Mouse (Mus musculus) CH12.LX (cell line): ENCODE results near the gene Gm35549. TPM values are rescaled to one million over a fixed set of nuclear protein-coding genes. Genes with fewer than 3 reads are reported as not detected.
A peak's percentile ranks its signal among the peaks of the same experiment; 100 is the strongest.

Experiments
- DNase-seq: peaks from one replicate; pipeline ENCODE4 v3.0.0-alpha.2; 2013; ENCODE audit errors: extremely low read depth
- H3K27ac ChIP-seq: 2 replicates; pipeline ENCODE4 v1.5.1; 2012; ENCODE audit warnings: low read depth, mild to moderate bottlenecking, control low read depth, moderate library complexity; ENCODE audit not compliant: insufficient read depth
- H3K27me3 ChIP-seq: replicated peaks from 2 replicates; pipeline ENCODE3; 2012; ENCODE audit warnings: inconsistent platforms
- H3K36me3 ChIP-seq, 2 experiments: replicated peaks in 1 of 2; 2 replicates each; pipeline versions ENCODE3 to v1.6.1; 2012; ENCODE audit warnings: inconsistent platforms in 1 of 2, low read length in 1 of 2, mild to moderate bottlenecking in 1 of 2, mixed read lengths in 1 of 2, moderate library complexity in 1 of 2; ENCODE audit not compliant: control insufficient read depth in 1 of 2, insufficient read depth in 1 of 2
- H3K4me1 ChIP-seq, 2 experiments: 2 replicates each; pipeline ENCODE4 v1.6.1; 2012; ENCODE audit warnings: inconsistent platforms in 1 of 2, moderate library complexity in 1 of 2; ENCODE audit not compliant: insufficient read depth in 2 of 2, control insufficient read depth in 1 of 2
- H3K4me2 ChIP-seq: 2 replicates; pipeline ENCODE4 v1.6.1; 2012; ENCODE audit warnings: low read depth, mild to moderate bottlenecking, control low read depth; ENCODE audit not compliant: poor library complexity, insufficient read depth, severe bottlenecking
- H3K4me3 ChIP-seq, 3 experiments: fragments of 150-350 bp in 1 of 3; sonication (generic) in 1 of 3; replicated peaks in 1 of 3; 2 replicates each; pipeline versions ENCODE3 to v1.5.1; 2011 to 2012; ENCODE audit warnings: low read depth in 2 of 3, low read length in 2 of 3, mild to moderate bottlenecking in 2 of 3, moderate library complexity in 2 of 3, control low read depth in 1 of 3, improper control_type of control experiment in 1 of 3, inconsistent platforms in 1 of 3, mixed read lengths in 1 of 3; ENCODE audit not compliant: poor library complexity in 1 of 3
- H3K79me2 ChIP-seq: replicated peaks from 2 replicates; pipeline ENCODE4 v1.6.1; 2012; ENCODE audit warnings: mild to moderate bottlenecking, moderate library complexity; ENCODE audit not compliant: control insufficient read depth, poor library complexity, insufficient read depth, severe bottlenecking; ENCODE audit errors: extremely low read depth
- H3K9ac ChIP-seq: 2 replicates; pipeline ENCODE4 v1.6.1; 2012; ENCODE audit warnings: low read depth, mild to moderate bottlenecking, control low read depth, moderate library complexity; ENCODE audit not compliant: insufficient read depth
- H3K9me3 ChIP-seq: replicated peaks from 2 replicates; pipeline ENCODE3; 2012; ENCODE audit warnings: low read length, inconsistent platforms, mixed read lengths
- CHD1 ChIP-seq: IDR thresholded peaks from 2 replicates; pipeline ENCODE4 v1.6.1; 2012; ENCODE audit warnings: low read depth, low read length, improper control_type of control experiment, inconsistent platforms
- CHD2 ChIP-seq: IDR thresholded peaks from 2 replicates; pipeline ENCODE4 v1.6.1; 2011; ENCODE audit warnings: low read length, improper control_type of control experiment
- CTCF ChIP-seq, 2 experiments: IDR thresholded peaks in 1 of 2; conservative IDR thresholded peaks in 1 of 2; 2 replicates each; pipeline ENCODE4 v1.5.1; 2011 to 2012; ENCODE audit warnings: low read depth in 2 of 2, low read length in 2 of 2, improper control_type of control experiment in 1 of 2, inconsistent platforms in 1 of 2, mild to moderate bottlenecking in 1 of 2, moderate library complexity in 1 of 2
- E2F4 ChIP-seq: IDR thresholded peaks from 2 replicates; pipeline ENCODE4 v1.6.1; 2011; ENCODE audit warnings: low read depth, low read length, improper control_type of control experiment; ENCODE audit not compliant: insufficient replicate concordance
- ELF1 ChIP-seq: IDR thresholded peaks from 2 replicates; pipeline ENCODE4 v1.6.1; 2014; ENCODE audit warnings: low read depth, mild to moderate bottlenecking, inconsistent platforms, low read length, improper control_type of control experiment
- EP300 ChIP-seq: IDR thresholded peaks from 2 replicates; pipeline ENCODE4 v1.6.1; 2011; ENCODE audit warnings: low read length, improper control_type of control experiment
- ETS1 ChIP-seq: conservative IDR thresholded peaks from 2 replicates; pipeline ENCODE4 v1.6.1; 2012; ENCODE audit warnings: low read depth, mild to moderate bottlenecking, inconsistent platforms, low read length, improper control_type of control experiment, moderate library complexity
- GABPA ChIP-seq: IDR thresholded peaks from 2 replicates; pipeline ENCODE4 v1.6.1; 2012; ENCODE audit warnings: low read depth, low read length, improper control_type of control experiment, inconsistent platforms; ENCODE audit not compliant: insufficient replicate concordance
- IRF4 ChIP-seq: IDR thresholded peaks from 2 replicates; pipeline ENCODE4 v1.6.1; 2014; ENCODE audit warnings: low read depth, mild to moderate bottlenecking, inconsistent platforms, low read length, improper control_type of control experiment
- JUN ChIP-seq: IDR thresholded peaks from 2 replicates; pipeline ENCODE4 v1.6.1; 2011; ENCODE audit warnings: low read depth, mild to moderate bottlenecking, low read length, improper control_type of control experiment, moderate library complexity; ENCODE audit not compliant: insufficient read depth
- JUND ChIP-seq: conservative IDR thresholded peaks from 2 replicates; pipeline ENCODE4 v1.6.1; 2011; ENCODE audit warnings: low read depth, low read length, improper control_type of control experiment
- KAT2A ChIP-seq: IDR thresholded peaks from 2 replicates; pipeline ENCODE4 v1.6.1; 2012; ENCODE audit warnings: low read length, improper control_type of control experiment, inconsistent platforms; ENCODE audit not compliant: insufficient replicate concordance
- MAFK ChIP-seq: IDR thresholded peaks from 2 replicates; pipeline ENCODE4 v1.6.1; 2011; ENCODE audit warnings: low read length, improper control_type of control experiment; ENCODE audit not compliant: insufficient replicate concordance
- MAX ChIP-seq: IDR thresholded peaks from 2 replicates; pipeline ENCODE4 v1.6.1; 2011; ENCODE audit warnings: low read length, improper control_type of control experiment
- MAZ ChIP-seq: IDR thresholded peaks from 2 replicates; pipeline ENCODE4 v1.6.1; 2012; ENCODE audit warnings: low read depth, mild to moderate bottlenecking, inconsistent platforms, low read length, improper control_type of control experiment, moderate library complexity
- MEF2A ChIP-seq: IDR thresholded peaks from 2 replicates; pipeline ENCODE4 v1.6.1; 2014; ENCODE audit warnings: low read depth, mild to moderate bottlenecking, inconsistent platforms, low read length, improper control_type of control experiment, borderline replicate concordance
- MXI1 ChIP-seq: IDR thresholded peaks from 2 replicates; pipeline ENCODE4 v1.6.1; 2011; ENCODE audit warnings: mild to moderate bottlenecking, low read depth, low read length, improper control_type of control experiment
- MYC ChIP-seq: IDR thresholded peaks from 2 replicates; pipeline ENCODE4 v1.6.1; 2011; ENCODE audit warnings: low read depth, mild to moderate bottlenecking, improper control_type of control experiment, low read length
- NRF1 ChIP-seq: IDR thresholded peaks from 2 replicates; pipeline ENCODE4 v1.6.1; 2014; ENCODE audit warnings: low read depth, mild to moderate bottlenecking, inconsistent platforms, low read length, improper control_type of control experiment, moderate library complexity
- POLR2A ChIP-seq: IDR thresholded peaks from 2 replicates; pipeline ENCODE4 v1.6.1; 2011; ENCODE audit warnings: low read depth, mild to moderate bottlenecking, improper control_type of control experiment, low read length
- POLR2AphosphoS2 ChIP-seq: IDR thresholded peaks from 2 replicates; pipeline ENCODE4 v1.6.1; 2011; ENCODE audit warnings: low read depth, low read length, improper control_type of control experiment
- RAD21 ChIP-seq: IDR thresholded peaks from 2 replicates; pipeline ENCODE4 v1.6.1; 2011; ENCODE audit warnings: low read depth, mild to moderate bottlenecking, low read length, improper control_type of control experiment, moderate library complexity
- RCOR1 ChIP-seq: conservative IDR thresholded peaks from 2 replicates; pipeline ENCODE4 v1.6.1; 2012; ENCODE audit warnings: low read depth, mild to moderate bottlenecking, inconsistent platforms, low read length, improper control_type of control experiment
- SMC3 ChIP-seq: IDR thresholded peaks from 2 replicates; pipeline ENCODE4 v1.6.1; 2011; ENCODE audit warnings: low read depth, low read length, improper control_type of control experiment
- TBP ChIP-seq: conservative IDR thresholded peaks from 2 replicates; pipeline ENCODE4 v1.6.1; 2011; ENCODE audit warnings: low read depth, low read length, improper control_type of control experiment
- USF1 ChIP-seq: IDR thresholded peaks from 2 replicates; pipeline ENCODE4 v1.6.1; 2014; ENCODE audit warnings: low read depth, mild to moderate bottlenecking, inconsistent platforms, low read length, improper control_type of control experiment
- USF2 ChIP-seq: conservative IDR thresholded peaks from 2 replicates; pipeline ENCODE4 v1.6.1; 2011; ENCODE audit warnings: low read depth, low read length, improper control_type of control experiment
- ZC3H11A ChIP-seq: IDR thresholded peaks from 2 replicates; pipeline ENCODE4 v1.6.1; 2012; ENCODE audit warnings: low read depth, mild to moderate bottlenecking, inconsistent platforms, low read length, improper control_type of control experiment
- ZKSCAN1 ChIP-seq: IDR thresholded peaks from 2 replicates; pipeline ENCODE4 v1.6.1; 2012; ENCODE audit warnings: low read depth, inconsistent platforms, low read length, improper control_type of control experiment, borderline replicate concordance
- ZMIZ1 ChIP-seq: IDR thresholded peaks from 2 replicates; pipeline ENCODE4 v1.6.1; 2012; ENCODE audit warnings: low read depth, mild to moderate bottlenecking, inconsistent platforms, low read length, improper control_type of control experiment
- ZNF384 ChIP-seq: IDR thresholded peaks from 2 replicates; pipeline ENCODE4 v1.6.1; 2012; ENCODE audit warnings: low read depth, low read length, improper control_type of control experiment, inconsistent platforms
- dilution Hi-C: fragments of 300-500 bp; cut with MboI; formaldehyde crosslinking; loops from 2 replicates; pipeline ENCODE4 v1.14.3; 2020; ENCODE audit warnings: low sequenced_read_pairs; ENCODE audit not compliant: extremely low pct_unique_long_range_greater_than_20kb, extremely low pct_ligation_motif_present
- in situ Hi-C: fragments of 300-500 bp; cut with MboI; formaldehyde crosslinking; loops from 3 replicates; pipeline ENCODE4 v1.14.3; 2019; ENCODE audit warnings: low sequenced_read_pairs, low pct_ligation_motif_present, low pct_unique_long_range_greater_than_20kb, mixed read lengths
- polyA plus RNA-seq: library from polyadenylated mRNA; unstranded; fragments of >175 nt; gene quantifications from 2 replicates; pipeline ENCODE4 v1.2.1, GENCODE M21; 2012; ENCODE audit warnings: low read depth; ENCODE audit not compliant: insufficient read length
- total RNA-seq, 2 experiments: library from RNA; depleted of rRNA; stranded (reverse); fragments of 300-350 nt in 1 of 2; fragments of >200 nt in 1 of 2; gene quantifications; 2 replicates each; pipeline ENCODE4 v1.2.3; 2012 to 2014

Gene Gm35549
- total and polyA plus RNA-seq, 3 experiments, result not detected

- H3K79me2 ChIP-seq, result peaks cover 37% of the 10 kb centered on the region
- TF ChIP-seq POLR2A, result no peak
- no peak for TF ChIP-seq ELF1
- TF ChIP-seq MAZ, result no peak
- no peak for TF ChIP-seq TBP
- no peak for TF ChIP-seq ZNF384
- no peak for TF ChIP-seq MYC
- TF ChIP-seq MAX, result no peak
- no peak for TF ChIP-seq GABPA
- no peak for TF ChIP-seq NRF1
- TF ChIP-seq CHD1, result no peak
- TF ChIP-seq ZC3H11A, result no peak
- TF ChIP-seq CTCF (conservative IDR thresholded peaks at IDR 0.05 in 1 of 2, IDR thresholded peaks at IDR 0.05 in 1 of 2; ENCODE audit: low read depth in 2 of 2, low read length in 2 of 2), result no peak
- no peak for TF ChIP-seq ZMIZ1
- TF ChIP-seq ZKSCAN1, result no peak
- TF ChIP-seq USF1, result no peak
- no peak for TF ChIP-seq MAFK
- TF ChIP-seq, all 38 proteins: peak for 0
- H3K4me1 ChIP-seq, result peaks cover 0 to 18% of the 10 kb centered on the region in 2 experiments; a peak in 1 of 4 replicates
- H3K4me2 ChIP-seq, result peak overlapping the region; percentile 29; the same call in 1 of the 2 replicates
- no peaks in the 10 kb centered on the region for H3K27me3 ChIP-seq
- in situ Hi-C loops, result no loop called here
- peaks cover 23 to 26% of the 10 kb centered on the region in 2 experiments for H3K36me3 ChIP-seq
- peak overlapping the region; percentile 76 to 88 (median 77) for H3K4me3 ChIP-seq
- peaks cover 28% of the 10 kb centered on the region for H3K9me3 ChIP-seq
- H3K27ac ChIP-seq, result no peak overlapping the region
- dilution Hi-C loops, result no loop called here
- no peak for DNase-seq
- H3K9ac ChIP-seq, result peak overlapping the region; percentile 81; the same call in 1 of the 2 replicates
Observed at GRCm38 (mm10) chr9:122866192-122866591, 22.4 kb upstream of the Gm35549 start.

- H3K79me2 ChIP-seq, result peaks cover 39% of the 10 kb centered on the region
- dilution Hi-C loops, result no loop called here
- TF ChIP-seq ZKSCAN1, result no peak
- no peak for TF ChIP-seq EP300
- TF ChIP-seq E2F4, result no peak
- peak; percentile 71; the same call in 1 of the 2 replicates for TF ChIP-seq KAT2A
- no peak for TF ChIP-seq CHD2
- no peak; the same call in 1 of the 2 replicates for TF ChIP-seq MAX
- no peak for TF ChIP-seq JUND
- TF ChIP-seq RCOR1, result no peak
- no peak for TF ChIP-seq JUN
- no peak for TF ChIP-seq SMC3
- no peak for TF ChIP-seq USF2
- peak; percentile 61; the same call in 1 of the 2 replicates for TF ChIP-seq MEF2A
- no peak for TF ChIP-seq CHD1
- TF ChIP-seq NRF1, result peak; percentile 56
- no peak for TF ChIP-seq RAD21
- TF ChIP-seq CTCF (conservative IDR thresholded peaks at IDR 0.05 in 1 of 2, IDR thresholded peaks at IDR 0.05 in 1 of 2; ENCODE audit: low read depth in 2 of 2, low read length in 2 of 2), result no peak
- peak; percentile 88 for TF ChIP-seq ELF1
- no peak for TF ChIP-seq ETS1
- TF ChIP-seq MXI1, result peak; percentile 64; the same call in 1 of the 2 replicates
- peak; percentile 84 for TF ChIP-seq POLR2A
- peak; percentile 47; the same call in 1 of the 2 replicates for TF ChIP-seq GABPA
- TF ChIP-seq IRF4, result peak; percentile 33; the same call in 1 of the 2 replicates
- peak; percentile 69; the same call in 1 of the 2 replicates for TF ChIP-seq POLR2AphosphoS2
- no peak for TF ChIP-seq MAFK
Observed at GRCm38 (mm10) chr9:122865697-122866166, 21.9 kb upstream of the Gm35549 start, which contains the start of gene Zfp445. TSS of gene Zfp445 (minus strand) at chr9:122866006.

More at GRCm38 (mm10) chr9:122865697-122866166, 21.9 kb upstream of the Gm35549 start, which contains the start of gene Zfp445:
- H3K36me3 ChIP-seq, result peaks cover 28 to 30% of the 10 kb centered on the region in 2 experiments
- in situ Hi-C loops, result no loop called here
- peak within 1 kb of the TSS; percentile 76 to 88 (median 77) for H3K4me3 ChIP-seq
- peak; percentile 85 for DNase-seq
- no peaks in the 10 kb centered on the region for H3K27me3 ChIP-seq
- peak within 1 kb of the TSS; percentile 99 for H3K4me2 ChIP-seq
- peak within 1 kb of the TSS; percentile 49 for H3K27ac ChIP-seq
- H3K9me3 ChIP-seq, result peaks cover 32% of the 10 kb centered on the region
- peak within 1 kb of the TSS; percentile 81 for H3K9ac ChIP-seq
- peaks cover 0 to 18% of the 10 kb centered on the region in 2 experiments; a peak in 1 of 4 replicates for H3K4me1 ChIP-seq
